Mouse (Mus musculus) mature B cell (primary cell): ENCODE data around the gene Lamb3.

Experiments
- in situ Hi-C: fragments of 300-500 bp; cut with MboI; formaldehyde crosslinking; loops from 2 replicates; pipeline ENCODE4 v1.14.3; 2019

Lamb3 gene

DNA sequence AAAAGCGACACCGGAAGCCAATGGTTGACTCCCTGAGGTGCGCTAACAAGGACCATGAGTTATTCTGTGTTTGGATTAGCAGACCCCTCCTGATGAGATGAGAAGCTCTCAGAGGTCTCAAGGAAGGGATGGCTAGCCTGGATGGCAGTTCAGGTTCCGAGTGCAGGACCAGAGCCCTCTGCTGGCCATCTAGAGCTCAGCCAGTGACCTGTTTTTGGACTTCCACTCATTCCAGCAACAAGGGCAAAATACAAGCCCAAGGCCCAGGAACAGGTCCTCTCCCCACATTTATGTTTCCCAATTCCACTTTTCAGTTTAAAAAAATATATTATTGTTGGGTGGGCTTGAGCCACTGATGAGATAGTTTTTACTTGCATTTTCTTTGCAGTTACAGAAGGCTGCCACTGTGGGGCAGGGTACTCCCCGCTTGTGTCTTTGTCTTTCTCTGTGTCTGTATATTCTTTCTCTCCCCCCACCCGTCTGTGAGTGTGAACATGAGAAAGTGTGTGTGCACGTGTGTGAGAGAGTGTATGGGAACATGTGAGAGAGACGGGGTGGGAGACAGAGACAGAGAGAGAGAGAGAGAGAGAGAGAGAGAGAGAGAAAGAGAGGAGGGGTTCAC is 175.5 kb downstream of the Lamb3 start:
- in situ Hi-C loops, result no loop called here

DNA sequence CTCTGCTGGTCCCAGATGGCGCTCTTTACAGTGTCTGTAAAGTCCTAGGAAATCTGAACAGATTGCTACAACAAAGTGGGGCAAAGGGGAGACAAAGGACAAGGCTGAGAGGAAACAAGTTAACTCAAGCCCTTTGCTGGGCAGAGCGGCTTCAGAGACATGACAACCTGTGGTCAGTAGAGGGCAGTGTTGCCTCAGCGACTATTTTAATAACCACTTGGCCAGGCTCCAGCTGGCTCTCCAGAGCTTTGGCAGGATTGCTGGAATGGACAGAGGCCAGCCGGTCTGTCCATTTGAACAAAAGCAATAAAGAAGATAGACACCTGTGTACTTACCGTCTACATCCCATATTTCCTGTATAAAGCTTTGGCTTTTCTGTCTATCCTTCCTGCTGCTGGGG is 178.6 kb downstream of the Lamb3 start:
- in situ Hi-C loops, result no loop called here

DNA sequence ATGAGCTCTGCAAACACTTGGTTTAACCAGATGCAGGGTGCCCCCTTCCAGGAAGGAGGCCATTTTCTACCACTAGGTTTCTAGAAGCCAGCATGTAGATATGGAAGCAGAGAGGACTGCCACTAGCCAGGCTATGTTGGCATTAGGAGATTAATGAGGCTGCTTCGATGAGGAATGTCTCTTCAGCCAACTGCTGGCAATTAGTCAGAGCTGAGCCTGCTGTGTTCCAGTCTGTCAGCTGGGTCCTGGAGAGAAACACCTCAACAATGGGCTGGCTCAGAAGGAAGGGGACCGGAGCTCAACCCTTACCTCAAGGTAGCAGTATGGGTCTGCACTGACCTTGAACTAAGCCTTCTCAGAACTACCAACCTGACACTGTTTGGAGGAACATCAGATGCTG is 179.7 kb downstream of the Lamb3 start:
- in situ Hi-C loops, result no loop called here

DNA sequence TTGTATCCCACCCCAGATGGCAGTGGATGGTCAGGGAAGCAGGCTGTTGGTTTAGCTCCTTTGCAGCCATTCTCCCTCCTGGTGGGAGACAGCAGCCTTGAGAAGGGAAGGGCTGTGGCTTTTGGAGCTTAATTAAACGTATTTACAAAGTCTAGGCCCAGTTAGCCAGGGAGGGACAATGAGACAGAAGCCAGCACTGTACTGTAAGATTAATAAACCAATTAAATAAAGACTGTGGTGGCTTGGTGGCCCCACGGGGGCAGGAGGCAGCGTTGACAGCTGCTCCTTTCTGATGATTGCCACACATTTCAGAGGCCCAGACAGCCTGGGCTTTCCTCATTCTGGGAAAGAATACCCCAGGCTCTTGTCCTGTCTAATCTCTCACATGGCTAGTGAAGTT is 182.0 kb downstream of the Lamb3 start:
- in situ Hi-C loops, result no loop called here

DNA sequence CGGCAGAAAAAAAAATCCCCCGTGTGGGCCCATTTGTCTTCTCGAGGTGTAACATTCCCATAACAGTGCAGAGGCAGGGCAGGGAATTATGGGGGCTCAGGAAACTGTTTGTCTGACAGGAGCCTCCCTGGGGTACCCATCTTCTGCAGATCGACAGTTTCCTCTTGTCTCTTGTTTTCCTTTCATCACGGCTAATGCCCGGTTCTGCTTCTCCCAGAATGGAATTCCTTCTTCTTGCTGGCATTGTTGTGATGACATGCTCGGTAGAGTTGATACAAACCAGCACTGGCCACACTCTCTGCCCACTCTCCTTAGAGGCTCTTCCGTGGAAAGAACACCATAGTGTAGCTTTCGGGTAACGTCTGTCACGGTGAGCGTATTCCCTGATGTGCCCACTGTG is 182.5 kb downstream of the Lamb3 start:
- in situ Hi-C loops, result no loop called here

DNA sequence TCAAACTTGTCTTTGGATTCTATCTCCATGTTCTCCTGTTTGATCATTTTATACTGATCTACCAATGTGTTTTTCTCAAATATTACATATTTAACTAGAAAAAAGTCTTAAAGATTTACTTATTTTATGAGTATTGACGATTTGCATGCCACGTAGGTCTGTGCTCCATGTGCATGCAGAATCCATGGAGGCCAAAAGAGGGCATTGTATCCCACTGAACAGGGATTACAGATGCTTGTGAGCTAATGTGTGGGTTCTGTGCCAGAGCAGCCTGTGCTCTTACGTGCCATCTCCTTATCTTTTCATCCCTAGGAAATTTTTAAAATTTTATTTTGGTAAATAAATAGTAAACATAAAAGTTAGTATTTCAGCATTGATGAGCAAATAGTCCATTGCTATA is 184.8 kb downstream of the Lamb3 start:
- in situ Hi-C loops, result no loop called here
